Mouse (Mus musculus): ENCODE measurements around the gene Olfr1133. TPM values are rescaled to one million over a fixed set of nuclear protein-coding genes. Genes with fewer than 3 reads are reported as not detected.
"Not testable (repeated sequence)": the region's sequence is repeated elsewhere in the genome, so short reads cannot be mapped to it uniquely, and the experiment has no call there.

Olfr1133 gene
- polyA plus RNA-seq (2015; fragmentation: Nextera tagmentation; extraction: Ambion mirVana), result not detected in 2 replicates

DNA sequence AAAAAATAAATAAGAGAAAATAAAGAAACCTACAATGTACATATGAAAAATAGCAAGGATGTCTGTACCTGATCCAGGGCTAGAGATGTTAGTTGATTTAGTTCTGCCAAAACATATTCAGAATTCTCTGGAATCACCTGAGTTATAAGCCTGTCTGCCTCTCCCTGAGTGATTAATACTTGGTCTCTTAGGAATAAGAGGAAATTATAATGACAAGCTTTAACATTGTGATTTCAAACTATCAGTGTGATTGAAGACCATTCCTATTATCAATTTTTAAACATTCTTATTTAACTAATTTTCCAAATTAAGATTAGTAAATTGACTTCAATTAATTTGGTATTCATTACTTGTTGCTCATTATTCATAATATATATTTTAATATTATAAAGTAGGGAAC is at the start of gene Olfr1133:
Gene Olfr1133, minus strand, starts transcription at position 101 of the 400 bp plus-strand sequence.
- Histone ChIP-seq H3K4me1 (no peaks in the 10 kb centered on the region), H3K9ac (no peak within 1 kb of the TSS), H3K4me2 (no peak within 1 kb of the TSS), H3K27me3 (no peaks in the 10 kb centered on the region), H3K9me3 (no peaks in the 10 kb centered on the region), H3K4me3 (no peak within 1 kb of the TSS), H3K36me3 (no peaks in the 10 kb centered on the region), H3K27ac (no peak within 1 kb of the TSS)
- ATAC-seq (ENCODE audit: insufficient number of reproducible peaks, insufficient read depth, low FRiP score, low TSS enrichment, low read depth), result no peak

DNA sequence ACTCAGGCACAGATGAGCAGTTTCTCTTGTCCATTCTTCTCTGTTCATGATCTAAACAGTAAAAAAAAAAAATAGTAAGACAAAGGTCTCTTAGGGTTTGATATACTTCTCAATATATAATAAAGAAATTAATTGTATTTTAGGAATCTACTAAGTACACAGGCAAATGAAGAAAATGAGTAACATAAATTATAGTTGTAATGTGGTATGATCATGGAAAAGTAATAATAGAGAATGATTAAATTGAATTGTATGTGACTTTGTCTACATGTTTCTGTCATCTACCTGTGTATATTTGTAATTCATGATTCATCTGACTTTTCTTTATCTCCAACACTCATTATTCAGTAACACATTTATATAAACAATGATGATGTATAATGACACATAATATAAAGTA is 46.7 kb upstream of the Olfr1133 start, which contains the start of gene Olfr1136:
Gene Olfr1136, minus strand, starts transcription at position 101 of the 400 bp plus-strand sequence.
- no peak for ATAC-seq (ENCODE audit: insufficient number of reproducible peaks, insufficient read depth, low FRiP score, low TSS enrichment, low read depth)
- Histone ChIP-seq H3K36me3 (no peaks in the 10 kb centered on the region), H3K4me2 (no peak within 1 kb of the TSS), H3K9me3 (no peaks in the 10 kb centered on the region), H3K4me3 (no peak within 1 kb of the TSS), H3K27me3 (no peaks in the 10 kb centered on the region), H3K9ac (no peak within 1 kb of the TSS), H3K27ac (no peak within 1 kb of the TSS), H3K4me1 (no peaks in the 10 kb centered on the region)

DNA sequence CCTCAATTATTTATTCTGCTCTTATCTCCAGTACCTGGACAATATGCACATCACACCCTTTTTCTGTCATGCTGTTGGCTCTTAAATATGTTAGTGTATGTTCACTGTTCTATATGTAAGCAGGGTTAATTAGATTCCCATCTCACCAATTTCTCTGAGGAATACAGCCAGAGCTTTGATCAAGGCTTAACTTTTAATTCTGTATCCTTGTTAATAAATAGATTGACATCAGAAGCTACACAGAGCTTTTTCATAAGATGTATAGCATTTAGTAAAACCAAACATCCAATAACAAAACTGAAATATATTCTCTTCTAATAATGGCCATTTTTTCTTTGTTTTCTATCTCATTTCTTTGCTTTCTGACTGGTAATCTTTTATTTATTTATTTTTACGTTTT is 26.4 kb upstream of the Olfr1133 start, which contains the start of gene Olfr1135:
Gene Olfr1135, minus strand, starts transcription at position 101 of the 400 bp plus-strand sequence.
- H3K27ac ChIP-seq, result no peak within 1 kb of the TSS
- no peaks in the 10 kb centered on the region for H3K36me3 ChIP-seq
- no peak within 1 kb of the TSS for H3K4me2 ChIP-seq
- H3K27me3 ChIP-seq, result no peaks in the 10 kb centered on the region
- WGBS, result 24% methylated on average over 1 of the region's 1 CpGs
- ATAC-seq (ENCODE audit: insufficient number of reproducible peaks, insufficient read depth, low FRiP score, low TSS enrichment, low read depth), result no peak
- H3K9ac ChIP-seq, result no peak within 1 kb of the TSS
- no peak within 1 kb of the TSS for H3K4me3 ChIP-seq
- no peaks in the 10 kb centered on the region for H3K4me1 ChIP-seq
- no peaks in the 10 kb centered on the region for H3K9me3 ChIP-seq

DNA sequence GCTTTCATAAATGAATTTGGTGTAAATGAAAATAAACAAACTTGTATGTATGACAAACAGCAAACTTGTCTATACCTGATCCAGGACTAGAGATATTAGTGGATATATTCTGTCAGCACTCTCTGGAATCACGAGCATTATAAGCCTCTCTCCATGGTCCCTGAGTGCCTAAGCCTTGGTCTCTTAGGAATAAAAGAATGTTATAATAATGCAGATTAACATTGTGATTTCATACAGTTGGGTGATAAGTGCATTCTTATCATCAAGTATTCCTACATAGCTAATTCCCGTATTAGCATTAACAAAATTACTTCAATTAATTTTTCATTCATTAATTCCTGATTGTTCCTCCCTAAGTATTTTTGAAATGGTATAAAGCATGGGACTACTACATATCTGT is 11.2 kb upstream of the Olfr1133 start, which contains the start of gene Olfr1134:
Gene Olfr1134, minus strand, starts transcription at position 101 of the 400 bp plus-strand sequence.
- Histone ChIP-seq H3K9me3 (no peaks in the 10 kb centered on the region), H3K4me1 (no peaks in the 10 kb centered on the region), H3K9ac (no peak within 1 kb of the TSS), H3K36me3 (no peaks in the 10 kb centered on the region), H3K27ac (no peak within 1 kb of the TSS), H3K4me2 (no peak within 1 kb of the TSS), H3K4me3 (no peak within 1 kb of the TSS), H3K27me3 (no peaks in the 10 kb centered on the region)
- WGBS, result 79% methylated on average over 2 of the region's 2 CpGs
- ATAC-seq (ENCODE audit: insufficient number of reproducible peaks, insufficient read depth, low FRiP score, low TSS enrichment, low read depth), result no peak

DNA sequence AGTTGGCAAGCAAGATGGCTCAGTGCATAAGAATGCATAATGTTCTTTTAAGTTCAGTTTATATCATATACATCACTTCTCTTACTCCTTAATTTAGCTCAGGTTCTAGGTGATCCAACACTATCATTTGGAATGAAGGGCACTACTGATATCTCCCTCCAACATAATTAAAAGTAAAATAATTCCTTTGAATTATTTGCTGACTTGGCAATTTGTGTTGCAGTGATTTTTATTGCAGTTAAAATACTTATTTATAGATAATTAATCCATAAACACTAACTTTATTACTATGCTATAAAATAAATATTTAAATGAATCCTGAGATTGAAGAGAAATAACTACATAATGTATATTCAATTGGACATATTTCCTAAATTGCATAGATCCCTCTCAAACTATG is 4.7 kb downstream of the Olfr1133 start:
- no peaks in the 10 kb centered on the region for H3K4me1 ChIP-seq
- H3K4me3 ChIP-seq, result no peak overlapping the region
- no peak overlapping the region for H3K9ac ChIP-seq

DNA sequence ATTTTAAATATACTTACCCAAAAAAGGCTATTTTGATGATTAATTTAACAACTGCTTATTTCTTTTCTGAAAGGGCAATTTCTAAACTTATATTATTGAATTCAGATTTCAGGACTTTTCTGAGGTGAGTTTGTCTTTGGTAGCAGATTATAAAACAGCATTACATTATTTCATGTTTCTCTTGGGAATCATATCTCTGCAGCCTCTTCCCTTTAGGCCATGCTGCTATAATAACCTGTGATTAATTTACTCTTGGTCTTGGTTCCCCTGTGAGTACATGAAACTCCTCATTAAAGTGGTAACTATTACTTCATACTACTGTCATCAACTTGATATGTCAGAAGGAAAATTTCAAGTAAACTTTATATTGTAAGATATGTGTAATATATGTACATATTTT is 9.7 kb downstream of the Olfr1133 start, which contains the start of gene Olfr1132:
Gene Olfr1132, minus strand, starts transcription at position 101 of the 400 bp plus-strand sequence.
- Histone ChIP-seq H3K4me2 (no peak within 1 kb of the TSS), H3K9me3 (no peaks in the 10 kb centered on the region), H3K27me3 (no peaks in the 10 kb centered on the region), H3K36me3 (no peaks in the 10 kb centered on the region), H3K4me3 (no peak within 1 kb of the TSS), H3K9ac (no peak within 1 kb of the TSS), H3K4me1 (no peaks in the 10 kb centered on the region), H3K27ac (no peak within 1 kb of the TSS)
- ATAC-seq (ENCODE audit: insufficient number of reproducible peaks, insufficient read depth, low FRiP score, low TSS enrichment, low read depth), result no peak

More for the DNA sequence above, 4.7 kb downstream of the Olfr1133 start:
- Histone ChIP-seq H3K9me3 (no peaks in the 10 kb centered on the region), H3K27me3 (no peaks in the 10 kb centered on the region), H3K36me3 (no peaks in the 10 kb centered on the region), H3K27ac (no peak overlapping the region), H3K4me2 (no peak overlapping the region)
- ATAC-seq (ENCODE audit: insufficient number of reproducible peaks, insufficient read depth, low FRiP score, low TSS enrichment, low read depth), result no peak

DNA sequence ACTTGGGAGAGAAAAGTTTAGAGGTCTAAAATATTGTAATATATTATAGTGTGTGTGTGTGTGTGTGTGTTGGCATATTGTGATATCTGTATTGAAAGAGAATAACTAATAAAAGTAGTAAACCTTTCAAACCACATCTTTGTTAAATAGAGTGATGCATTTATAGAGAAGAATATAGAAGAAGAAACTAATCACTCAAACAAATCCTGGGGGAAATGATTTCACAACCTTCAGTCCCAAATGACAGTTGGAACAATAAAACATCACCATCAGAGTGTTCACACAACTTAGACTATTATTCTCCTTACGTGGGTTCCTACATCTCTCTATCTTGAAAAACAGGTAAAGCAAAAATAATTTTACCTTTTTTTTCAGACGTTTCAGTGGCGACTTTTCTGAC is 20.4 kb downstream of the Olfr1133 start, which contains the start of gene Olfr1131:
Gene Olfr1131, plus strand, starts transcription at position 301 of the 400 bp plus-strand sequence.
- H3K9ac ChIP-seq, result no peak within 1 kb of the TSS
- H3K4me3 ChIP-seq, result no peak within 1 kb of the TSS
- H3K36me3 ChIP-seq, result no peaks in the 10 kb centered on the region
- no peak within 1 kb of the TSS for H3K27ac ChIP-seq
- H3K4me1 ChIP-seq, result no peaks in the 10 kb centered on the region
- no peak for ATAC-seq (ENCODE audit: insufficient number of reproducible peaks, insufficient read depth, low FRiP score, low TSS enrichment, low read depth)
- no peak within 1 kb of the TSS for H3K4me2 ChIP-seq
- WGBS, result 70% methylated on average over 3 of the region's 3 CpGs
- no peaks in the 10 kb centered on the region for H3K27me3 ChIP-seq
- H3K9me3 ChIP-seq, result no peaks in the 10 kb centered on the region

DNA sequence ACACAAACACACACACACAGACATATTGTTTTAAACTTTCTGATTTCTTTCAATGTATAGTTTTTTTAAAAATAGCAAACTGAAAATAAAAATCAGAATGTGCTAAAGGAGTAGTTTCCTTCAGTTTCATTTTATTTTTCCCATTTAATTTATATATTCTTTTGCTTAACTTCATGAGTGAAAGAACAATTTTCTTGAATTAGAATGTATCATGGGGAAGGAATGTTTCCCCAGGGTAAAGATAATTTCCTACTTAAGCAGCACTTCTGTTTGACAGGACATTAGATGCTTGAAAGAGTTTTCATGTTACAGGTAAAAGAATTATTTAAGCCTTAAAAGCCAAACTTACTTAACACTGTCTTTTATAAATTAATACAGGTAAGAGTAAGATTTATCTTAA is 41.3 kb downstream of the Olfr1133 start, which contains the start of gene Olfr1130:
Gene Olfr1130, plus strand, starts transcription at position 301 of the 400 bp plus-strand sequence.
- H3K27me3 ChIP-seq; H3K9me3 ChIP-seq; H3K9ac ChIP-seq; H3K36me3 ChIP-seq; H3K4me1 ChIP-seq; ATAC-seq (ENCODE audit: insufficient number of reproducible peaks, insufficient read depth, low FRiP score, low TSS enrichment, low read depth); H3K27ac ChIP-seq; H3K4me2 ChIP-seq; H3K4me3 ChIP-seq: not testable (repeated sequence)

Other genes with a start within 250 kb of the Olfr1133 start
- gene Olfr1123, start 230.7 kb downstream of the Olfr1133 start, polyA plus RNA-seq (2015; fragmentation: Nextera tagmentation; extraction: Ambion mirVana), result not detected in 2 replicates
- gene Olfr1124, start 217.1 kb downstream of the Olfr1133 start, polyA plus RNA-seq (2015; fragmentation: Nextera tagmentation; extraction: Ambion mirVana), result 0.14 TPM in 1 of 2 replicates, not detected in the other
- gene Olfr1126, start 193.4 kb downstream of the Olfr1133 start, polyA plus RNA-seq (2015; fragmentation: Nextera tagmentation; extraction: Ambion mirVana), result not detected in 2 replicates
- gene Pramel7, start 150.3 kb downstream of the Olfr1133 start, polyA plus RNA-seq (2015; fragmentation: Nextera tagmentation; extraction: Ambion mirVana), result not detected in 2 replicates
- not detected in 2 replicates for gene Pramel6, start 140.8 kb downstream of the Olfr1133 start, polyA plus RNA-seq (2015; fragmentation: Nextera tagmentation; extraction: Ambion mirVana)
- not detected in 2 replicates for gene Olfr153, start 115.6 kb downstream of the Olfr1133 start, polyA plus RNA-seq (2015; fragmentation: Nextera tagmentation; extraction: Ambion mirVana)
- not detected in 2 replicates for gene Olfr1128, start 101.8 kb downstream of the Olfr1133 start, polyA plus RNA-seq (2015; fragmentation: Nextera tagmentation; extraction: Ambion mirVana)
- not detected in 2 replicates for gene Olfr1129, start 73.5 kb downstream of the Olfr1133 start, polyA plus RNA-seq (2015; fragmentation: Nextera tagmentation; extraction: Ambion mirVana)
- not detected in 2 replicates for gene Olfr1130, start 41.2 kb downstream of the Olfr1133 start, polyA plus RNA-seq (2015; fragmentation: Nextera tagmentation; extraction: Ambion mirVana)
- gene Olfr1131, start 20.3 kb downstream of the Olfr1133 start, polyA plus RNA-seq (2015; fragmentation: Nextera tagmentation; extraction: Ambion mirVana), result not detected in 2 replicates
- not detected in 2 replicates for gene Olfr1132, start 9.8 kb downstream of the Olfr1133 start, polyA plus RNA-seq (2015; fragmentation: Nextera tagmentation; extraction: Ambion mirVana)
- not detected in 2 replicates for gene Olfr1134, start 11.1 kb upstream of the Olfr1133 start, polyA plus RNA-seq (2015; fragmentation: Nextera tagmentation; extraction: Ambion mirVana)
- gene Olfr1135, start 26.3 kb upstream of the Olfr1133 start, polyA plus RNA-seq (2015; fragmentation: Nextera tagmentation; extraction: Ambion mirVana), result not detected in 2 replicates
- not detected in 2 replicates for gene Olfr1136, start 46.6 kb upstream of the Olfr1133 start, polyA plus RNA-seq (2015; fragmentation: Nextera tagmentation; extraction: Ambion mirVana)
- gene Olfr1137, start 65.8 kb upstream of the Olfr1133 start, polyA plus RNA-seq (2015; fragmentation: Nextera tagmentation; extraction: Ambion mirVana), result 0.29 TPM in 1 of 2 replicates, not detected in the other
- not detected in 2 replicates for gene Olfr1138, start 92.6 kb upstream of the Olfr1133 start, polyA plus RNA-seq (2015; fragmentation: Nextera tagmentation; extraction: Ambion mirVana)
- gene Olfr1140, start 96.4 kb upstream of the Olfr1133 start, polyA plus RNA-seq (2015; fragmentation: Nextera tagmentation; extraction: Ambion mirVana), result not detected in 2 replicates
- gene Olfr1141, start 106.6 kb upstream of the Olfr1133 start, polyA plus RNA-seq (2015; fragmentation: Nextera tagmentation; extraction: Ambion mirVana), result not detected in 2 replicates
- gene Olfr152, start 132.1 kb upstream of the Olfr1133 start, polyA plus RNA-seq (2015; fragmentation: Nextera tagmentation; extraction: Ambion mirVana), result not detected in 2 replicates
- not detected in 2 replicates for gene Olfr1143, start 153.2 kb upstream of the Olfr1133 start, polyA plus RNA-seq (2015; fragmentation: Nextera tagmentation; extraction: Ambion mirVana)
- gene Olfr1145, start 162.4 kb upstream of the Olfr1133 start, polyA plus RNA-seq (2015; fragmentation: Nextera tagmentation; extraction: Ambion mirVana), result not detected in 2 replicates
- gene Olfr1148, start 183.2 kb upstream of the Olfr1133 start, polyA plus RNA-seq (2015; fragmentation: Nextera tagmentation; extraction: Ambion mirVana), result not detected in 2 replicates
- not detected in 2 replicates for gene Olfr1150-ps1, start 196.6 kb upstream of the Olfr1133 start, polyA plus RNA-seq (2015; fragmentation: Nextera tagmentation; extraction: Ambion mirVana)
- not detected in 2 replicates for gene Olfr1151, start 208.5 kb upstream of the Olfr1133 start, polyA plus RNA-seq (2015; fragmentation: Nextera tagmentation; extraction: Ambion mirVana)
- not detected in 2 replicates for gene Olfr1152, start 219.1 kb upstream of the Olfr1133 start, polyA plus RNA-seq (2015; fragmentation: Nextera tagmentation; extraction: Ambion mirVana)
- gene Olfr1153, start 247.6 kb upstream of the Olfr1133 start, polyA plus RNA-seq (2015; fragmentation: Nextera tagmentation; extraction: Ambion mirVana), result not detected in 2 replicates

Data from embryonic facial prominence, embryonic 13.5 days (tissue).